Mouse (Mus musculus) embryonic fibroblast, embryonic 13.5 days (primary cell): ENCODE results near the gene Lrguk.

ENCODE experiments used
- CTCF ChIP-seq: IDR thresholded peaks from 2 replicates; pipeline ENCODE4 v1.5.1; 2011; ENCODE audit warnings: mild to moderate bottlenecking, control low read depth, low read length, moderate library complexity, borderline replicate concordance; ENCODE audit not compliant: insufficient read depth
- POLR2A ChIP-seq: IDR thresholded peaks from 2 replicates; pipeline ENCODE4 v1.6.1; 2011; ENCODE audit warnings: low read depth, mild to moderate bottlenecking, control low read depth, low read length, moderate library complexity

- TF ChIP-seq CTCF (no peak), POLR2A (no peak)
These were observed 26.2 kb upstream of the Lrguk start for GRCm38 (mm10) chr6:34003033-34003432.
